In the genomic region with DNA sequence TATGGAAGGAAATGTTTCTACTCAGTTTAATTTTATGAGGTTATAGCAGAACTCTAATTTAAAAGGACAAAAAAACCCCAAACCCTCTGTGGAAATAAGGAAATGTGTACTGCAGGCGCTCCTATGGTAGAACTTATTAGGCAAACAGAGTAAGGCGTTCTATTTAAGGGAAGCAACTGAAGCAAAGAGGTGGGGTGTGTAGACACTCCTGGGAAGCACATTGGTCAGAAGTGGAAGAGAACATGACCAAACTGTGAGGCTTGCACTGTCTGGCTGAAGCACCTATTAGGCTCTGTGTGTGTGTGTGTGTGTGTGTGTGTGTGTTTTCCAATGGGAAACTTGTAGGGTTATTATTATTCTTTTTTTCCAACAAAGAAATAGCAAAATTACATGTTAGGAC, we compare ENCODE assay signal across 20 mouse cellular contexts. TPM values are rescaled to one million over a fixed set of nuclear protein-coding genes. Genes with fewer than 3 reads are reported as not detected.
DNase-seq lines count a peak whose midpoint lies in the region; ATAC-seq and TF ChIP-seq lines count a peak whose summit lies in the region.
"Had no signal": no experiment of that assay in that cellular context is flagged by ENCODE, and none has a peak within 500 bp of the region (broad histone marks: within the 10 kb centered on the region; RNA-seq: fewer than 3 reads in every experiment).

No protein-coding gene starts in this region.

- H3K4me2 ChIP-seq in forebrain, embryonic 14.5 days (ENCODE audit: low read length) = peak overlapping the region; percentile 53; the same call in 1 of the 2 replicates
- no peak overlapping the region for H3K4me2 ChIP-seq in forebrain, postnatal 0 days (ENCODE audit: low read depth)
- H3K4me2 ChIP-seq in midbrain, embryonic 12.5 days (replicated peaks) = 0 out of 2 replicates have a peak overlapping the region, but pooled peaks have one; percentile 61
- no peak overlapping the region for H3K4me2 ChIP-seq in midbrain, postnatal 0 days (ENCODE audit: low read depth, low read length, poor library complexity, severe bottlenecking)
- H3K4me2 ChIP-seq in limb, embryonic 15.5 days = peak overlapping the region; percentile 50

- no peaks in the 10 kb centered on the region for H3K27me3 ChIP-seq in forebrain, embryonic 14.5 days (replicated peaks; ENCODE audit: control insufficient read depth, insufficient read depth, low read length)
- H3K27me3 ChIP-seq in forebrain, postnatal 0 days (ENCODE audit: insufficient read depth, low read length) = no peaks in the 10 kb centered on the region
- H3K27me3 ChIP-seq in midbrain, embryonic 12.5 days = no peaks in the 10 kb centered on the region
- H3K27me3 ChIP-seq in midbrain, postnatal 0 days (ENCODE audit: insufficient read depth, low read length) = no peaks in the 10 kb centered on the region
- no peaks in the 10 kb centered on the region for H3K27me3 ChIP-seq in limb, embryonic 15.5 days

- no peaks in the 10 kb centered on the region for H3K36me3 ChIP-seq in forebrain, embryonic 14.5 days (ENCODE audit: control insufficient read depth, insufficient read depth, low read length)
- no peaks in the 10 kb centered on the region for H3K36me3 ChIP-seq in forebrain, postnatal 0 days (ENCODE audit: insufficient read depth)
- peaks cover 3% of the 10 kb centered on the region; the same call in 1 of the 2 replicates for H3K36me3 ChIP-seq in midbrain, embryonic 12.5 days
- H3K36me3 ChIP-seq in midbrain, postnatal 0 days (ENCODE audit: insufficient read depth, low read length) = no peaks in the 10 kb centered on the region
- H3K36me3 ChIP-seq in limb, embryonic 15.5 days = no peaks in the 10 kb centered on the region

- WGBS in forebrain, embryonic 14.5 days = 83% methylated on average over 2 of the region's 2 CpGs
- 77% methylated on average over 2 of the region's 2 CpGs for WGBS in forebrain, postnatal 0 days
- 86% methylated on average over 2 of the region's 2 CpGs for WGBS in midbrain, embryonic 12.5 days
- 84% methylated on average over 2 of the region's 2 CpGs for WGBS in midbrain, postnatal 0 days
- WGBS in limb, embryonic 15.5 days = 51% methylated on average over 2 of the region's 2 CpGs

- no peak overlapping the region for H3K9ac ChIP-seq in forebrain, embryonic 14.5 days (ENCODE audit: low read length)
- no peak overlapping the region for H3K9ac ChIP-seq in forebrain, postnatal 0 days
- no peak overlapping the region for H3K9ac ChIP-seq in midbrain, embryonic 12.5 days (replicated peaks)
- no peak overlapping the region for H3K9ac ChIP-seq in midbrain, postnatal 0 days (replicated peaks; ENCODE audit: low read length, poor library complexity, severe bottlenecking)
- H3K9ac ChIP-seq in limb, embryonic 15.5 days = no peak overlapping the region

- peaks cover 9% of the 10 kb centered on the region for H3K4me1 ChIP-seq in forebrain, embryonic 14.5 days (ENCODE audit: control insufficient read depth, insufficient read depth, low read length)
- H3K4me1 ChIP-seq in forebrain, postnatal 0 days (ENCODE audit: insufficient read depth) = peaks cover 6% of the 10 kb centered on the region; the same call in 1 of the 2 replicates
- peaks cover 26% of the 10 kb centered on the region for H3K4me1 ChIP-seq in midbrain, embryonic 12.5 days
- no peaks in the 10 kb centered on the region for H3K4me1 ChIP-seq in midbrain, postnatal 0 days (ENCODE audit: insufficient read depth, low read length)
- peaks cover 21% of the 10 kb centered on the region for H3K4me1 ChIP-seq in limb, embryonic 15.5 days

- intact Hi-C loops in left cerebral cortex, postnatal 4 days (cut with DNase I) = no loop called here
- intact Hi-C loops in left cerebral cortex, postnatal 25 days (cut with DNase I) = no loop called here

- DNase-seq in forebrain, embryonic 14.5 days (ENCODE audit: low spot score) = no peak
- DNase-seq in forebrain, postnatal 0 days = no peak
- no peak for DNase-seq in midbrain, postnatal 0 days (ENCODE audit: low spot score)
- no peak for DNase-seq in right cerebral cortex, adult 18-20 months
- DNase-seq in left cerebral cortex, postnatal 4 days = no peak
- no peak for DNase-seq in left cerebral cortex, postnatal 25 days (ENCODE audit: low spot score in 2 of 2)
- DNase-seq: adrenal gland, postnatal 36 days; B cell, adult 2 months; cerebellum, adult 11 months; gastrocnemius, postnatal 25 days; retina, postnatal 1 day had no signal

- H3K9me3 ChIP-seq in forebrain, embryonic 14.5 days (replicated peaks; ENCODE audit: control insufficient read depth, low read length) = no peaks in the 10 kb centered on the region
- H3K9me3 ChIP-seq in forebrain, postnatal 0 days (ENCODE audit: low read length) = no peaks in the 10 kb centered on the region
- no peaks in the 10 kb centered on the region for H3K9me3 ChIP-seq in midbrain, embryonic 12.5 days
- no peaks in the 10 kb centered on the region for H3K9me3 ChIP-seq in midbrain, postnatal 0 days (ENCODE audit: low read length)
- no peaks in the 10 kb centered on the region for H3K9me3 ChIP-seq in limb, embryonic 15.5 days
- H3K9me3 ChIP-seq: G1E; megakaryocyte, embryonic 14.5 days had no signal

- no peak for TF ChIP-seq CTCF in forebrain, postnatal 0 days (IDR thresholded peaks at IDR 0.05; ENCODE audit: low read depth)
- TF ChIP-seq CTCF in midbrain, postnatal 0 days (IDR thresholded peaks at IDR 0.05) = no peak

- H3K4me3 ChIP-seq in forebrain, embryonic 14.5 days (ENCODE audit: low read depth, low read length) = no peak overlapping the region
- H3K4me3 ChIP-seq in forebrain, postnatal 0 days (ENCODE audit: low read depth, low read length) = no peak overlapping the region
- peak overlapping the region; percentile 13; the same call in 1 of the 2 replicates for H3K4me3 ChIP-seq in midbrain, embryonic 12.5 days
- H3K4me3 ChIP-seq in midbrain, postnatal 0 days (ENCODE audit: low read depth, low read length) = no peak overlapping the region
- H3K4me3 ChIP-seq in limb, embryonic 15.5 days = peak overlapping the region; percentile 66
- H3K4me3 ChIP-seq: megakaryocyte, embryonic 14.5 days had no signal

- no peak for ATAC-seq in forebrain, embryonic 14.5 days
- no peak for ATAC-seq in forebrain, postnatal 0 days
- ATAC-seq in midbrain, embryonic 12.5 days (ENCODE audit: low FRiP score, low read depth) = no peak
- ATAC-seq in midbrain, postnatal 0 days (ENCODE audit: low FRiP score) = no peak
- ATAC-seq in limb, embryonic 15.5 days (ENCODE audit: insufficient number of reproducible peaks, low FRiP score, low TSS enrichment, low read depth) = no peak
- ATAC-seq: hindbrain, embryonic 16.5 days had no signal

- no peak overlapping the region for H3K27ac ChIP-seq in forebrain, embryonic 14.5 days (ENCODE audit: low read depth, low read length)
- no peak overlapping the region for H3K27ac ChIP-seq in forebrain, postnatal 0 days (ENCODE audit: low read depth, low read length)
- H3K27ac ChIP-seq in midbrain, embryonic 12.5 days (replicated peaks) = no peak overlapping the region
- H3K27ac ChIP-seq in midbrain, postnatal 0 days (ENCODE audit: low read depth, low read length) = no peak overlapping the region
- no peak overlapping the region for H3K27ac ChIP-seq in limb, embryonic 15.5 days

RNA-seq across cellular contexts. Expression of gene Gpsm2, which starts 2.8 kb away (rescaled TPM):
- polyA plus RNA-seq in forebrain, embryonic 14.5 days (2014; fragmentation: Nextera tagmentation; extraction: Ambion mirVana) = 37.2 and 44.8 TPM in 2 replicates
- 12.6 and 16.6 TPM in 2 replicates for total RNA-seq in forebrain, postnatal 0 days (2014; rRNA removed)
- 11.3 and 14.2 TPM in 2 replicates for polyA plus RNA-seq in forebrain, postnatal 0 days (2015; fragmentation: Nextera tagmentation; extraction: Ambion mirVana)
- polyA plus RNA-seq in midbrain, embryonic 12.5 days (2016; fragmentation: Nextera tagmentation; extraction: Ambion mirVana) = 94.5 and 98.9 TPM in 2 replicates
- total RNA-seq in midbrain, postnatal 0 days (2014; rRNA removed) = 8.6 and 10.6 TPM in 2 replicates
- polyA plus RNA-seq in midbrain, postnatal 0 days (2015; fragmentation: Nextera tagmentation; extraction: Ambion mirVana) = 12.7 and 13.3 TPM in 2 replicates
- polyA plus RNA-seq in limb, embryonic 15.5 days (2015; fragmentation: Nextera tagmentation; extraction: Ambion mirVana) = 95.9 and 103 TPM in 2 replicates
- 10 to 100 TPM; 13.9 to 16.2 TPM for total RNA-seq in left cerebral cortex, postnatal 4 days (2021)
- 10 to 100 TPM; 15.5 to 16.0 TPM for total RNA-seq in left cerebral cortex, postnatal 25 days (2021)

RNA-seq across cellular contexts. Expression of gene Aknad1, which starts 20.1 kb away (rescaled TPM):
- polyA plus RNA-seq in forebrain, embryonic 14.5 days (2014; fragmentation: Nextera tagmentation; extraction: Ambion mirVana) = not detected in 2 replicates
- under 0.01 TPM in 1 of 2 replicates, not detected in the other for total RNA-seq in forebrain, postnatal 0 days (2014; rRNA removed)
- not detected in 2 replicates for polyA plus RNA-seq in forebrain, postnatal 0 days (2015; fragmentation: Nextera tagmentation; extraction: Ambion mirVana)
- 0.13 TPM in 1 of 2 replicates, not detected in the other for polyA plus RNA-seq in midbrain, embryonic 12.5 days (2016; fragmentation: Nextera tagmentation; extraction: Ambion mirVana)
- total RNA-seq in midbrain, postnatal 0 days (2014; rRNA removed) = not detected in 2 replicates
- not detected in 2 replicates for polyA plus RNA-seq in midbrain, postnatal 0 days (2015; fragmentation: Nextera tagmentation; extraction: Ambion mirVana)
- polyA plus RNA-seq in limb, embryonic 15.5 days (2015; fragmentation: Nextera tagmentation; extraction: Ambion mirVana) = 1.3 and 1.5 TPM in 2 replicates
- not detected for total RNA-seq in left cerebral cortex, postnatal 4 days (2021)
- not detected for total RNA-seq in left cerebral cortex, postnatal 25 days (2021)
- total RNA-seq: adrenal gland, postnatal 36 days; common myeloid progenitor, adult 5-6 weeks; layer of hippocampus, adult 8-10 months; liver, adult 2 months had no signal
- polyA plus RNA-seq: G1E; heart, embryonic 14.5 days; hindbrain, embryonic 16.5 days; liver, adult 2 months had no signal

Comparison
In these comparisons a context has a peak if more than half of its experiments do, and no peak if none do; other contexts are left out.
1. H3K4me2 ChIP-seq: peak in forebrain, embryonic 14.5 days (single experiment), midbrain, embryonic 12.5 days (single experiment) and limb, embryonic 15.5 days (single experiment); none in forebrain, postnatal 0 days (single experiment) and midbrain, postnatal 0 days (single experiment).
2. H3K4me3 ChIP-seq: peak in midbrain, embryonic 12.5 days (single experiment) and limb, embryonic 15.5 days (single experiment); none in forebrain, embryonic 14.5 days (single experiment), forebrain, postnatal 0 days (single experiment) and midbrain, postnatal 0 days (single experiment).